Mouse (Mus musculus): ENCODE results near the gene Cwc27.

GRCm38 (mm10) chr13:104632427-104633167 lies 184.3 kb downstream of the Cwc27 start:
- TF ChIP-seq MAX (IDR thresholded peaks at IDR 0.05; ENCODE audit: low read depth) (no peak), POLR2A (IDR thresholded peaks at IDR 0.05; ENCODE audit: insufficient read length, low read depth) (no peak), SRF (IDR thresholded peaks at IDR 0.05; ENCODE audit: control insufficient read depth, insufficient read length, low read depth) (no peak), POLR2AphosphoS2 (IDR thresholded peaks at IDR 0.05; ENCODE audit: insufficient read length, low read depth) (no peak), USF1 (IDR thresholded peaks at IDR 0.05; ENCODE audit: low read depth) (no peak), MYOG (IDR thresholded peaks at IDR 0.05; ENCODE audit: control insufficient read depth in 1 of 3, insufficient read depth in 1 of 3, insufficient read length in 2 of 3, low read depth in 2 of 3) (no peak), TCF3 (IDR thresholded peaks at IDR 0.05; ENCODE audit: insufficient read length, low read depth) (no peak), TCF12 (IDR thresholded peaks at IDR 0.05; ENCODE audit: insufficient read depth, poor library complexity, severe bottlenecking) (no peak), E2F4 (IDR thresholded peaks at IDR 0.05; ENCODE audit: insufficient read depth) (no peak), CEBPB (IDR thresholded peaks at IDR 0.05; ENCODE audit: insufficient read depth, poor library complexity, severe bottlenecking) (no peak), MYOD1 (IDR thresholded peaks at IDR 0.05; ENCODE audit: control insufficient read depth in 1 of 3, insufficient read length in 2 of 3, low read depth in 2 of 3) (no peak)
